Mouse (Mus musculus) limb, embryonic 15.5 days (tissue): ENCODE measurements around the gene Scarb1. TPM values are rescaled to one million over a fixed set of nuclear protein-coding genes. Genes with fewer than 3 reads are reported as not detected.

Experiments used
- ATAC-seq: fragments of 200-750 bp; cut with Nextera tagmentation; 2 replicates; pipeline ENCODE4 v1.8.0; 2017; ENCODE audit warnings: low read depth, moderate TSS enrichment; ENCODE audit not compliant: insufficient number of reproducible peaks, low FRiP score, low TSS enrichment
- H3K27ac ChIP-seq: fragments of 300-500 bp; sonication (generic); 2 replicates; pipeline ENCODE4 v1.5.1; 2015; ENCODE audit warnings: moderate library complexity, mild to moderate bottlenecking, inconsistent platforms
- H3K27me3 ChIP-seq: fragments of 300-500 bp; sonication (generic); 2 replicates; pipeline ENCODE4 v1.6.1; 2015; ENCODE audit warnings: inconsistent platforms
- H3K36me3 ChIP-seq: fragments of 300-500 bp; sonication (generic); 2 replicates; pipeline ENCODE4 v1.6.1; 2015; ENCODE audit warnings: inconsistent platforms
- H3K4me1 ChIP-seq: fragments of 300-500 bp; sonication (generic); 2 replicates; pipeline ENCODE4 v1.6.1; 2015; ENCODE audit warnings: inconsistent platforms
- H3K4me2 ChIP-seq: fragments of 300-500 bp; sonication (generic); 2 replicates; pipeline ENCODE4 v1.6.1; 2015; ENCODE audit warnings: mild to moderate bottlenecking, inconsistent platforms
- H3K4me3 ChIP-seq: fragments of 300-500 bp; sonication (generic); 2 replicates; pipeline ENCODE4 v1.5.1; 2015; ENCODE audit warnings: mild to moderate bottlenecking, inconsistent platforms
- H3K9ac ChIP-seq: fragments of 300-500 bp; sonication (generic); 2 replicates; pipeline ENCODE4 v1.6.1; 2015; ENCODE audit warnings: inconsistent platforms
- H3K9me3 ChIP-seq: fragments of 300-500 bp; sonication (generic); 2 replicates; pipeline ENCODE4 v1.6.1; 2016; ENCODE audit warnings: inconsistent platforms
- WGBS: fragments of 180-500 bp; shearing (Covaris S2); methylation state at CpG from one replicate; pipeline ENCODE4 v1.1.7; 2015; 5-methylcytosine and 5-hydroxymethylcytosine counted together
- polyA plus RNA-seq: library from polyadenylated mRNA; unstranded; fragments of >200 nt; fragmentation: Nextera tagmentation; extraction: Ambion mirVana; gene quantifications from 2 replicates; pipeline ENCODE4 v1.2.1, GENCODE M21; 2015

The Scarb1 gene
- polyA plus RNA-seq, 1 experiment from 2014 or later: 57.2 TPM

- WGBS: 93% methylated on average over 3 of the region's 3 CpGs
- H3K4me3 ChIP-seq: no peak overlapping the region
- no peak overlapping the region for H3K27ac ChIP-seq
- no peaks in the 10 kb centered on the region for H3K9me3 ChIP-seq
- H3K9ac ChIP-seq: no peak overlapping the region
- peaks cover 14% of the 10 kb centered on the region for H3K4me1 ChIP-seq
- ATAC-seq: no peak
- H3K4me2 ChIP-seq: no peak overlapping the region
- no peaks in the 10 kb centered on the region for H3K36me3 ChIP-seq
- H3K27me3 ChIP-seq: no peaks in the 10 kb centered on the region
These were observed 87.4 kb downstream of the Scarb1 start for GRCm38 (mm10) chr5:125253448-125253847.

GRCm38 (mm10) chr5:125252664-125253063, 88.2 kb downstream of the Scarb1 start:
- H3K4me2 ChIP-seq: no peak overlapping the region
- H3K9ac ChIP-seq: no peak overlapping the region
- peaks cover 13% of the 10 kb centered on the region for H3K4me1 ChIP-seq
- H3K27me3 ChIP-seq: no peaks in the 10 kb centered on the region
- ATAC-seq: peak; percentile 27
- no peaks in the 10 kb centered on the region for H3K36me3 ChIP-seq
- no peaks in the 10 kb centered on the region for H3K9me3 ChIP-seq
- 61% methylated on average over 8 of the region's 8 CpGs for WGBS
- no peak overlapping the region for H3K4me3 ChIP-seq
- peak overlapping the region; percentile 19; the same call in 1 of the 2 replicates for H3K27ac ChIP-seq

GRCm38 (mm10) chr5:125251885-125252615, 88.8 kb downstream of the Scarb1 start:
- H3K4me2 ChIP-seq: no peak overlapping the region
- H3K27ac ChIP-seq: peak overlapping the region; percentile 19; the same call in 1 of the 2 replicates
- no peak for ATAC-seq
- peaks cover 13% of the 10 kb centered on the region for H3K4me1 ChIP-seq
- no peaks in the 10 kb centered on the region for H3K9me3 ChIP-seq
- no peaks in the 10 kb centered on the region for H3K27me3 ChIP-seq
- H3K9ac ChIP-seq: no peak overlapping the region
- 53% methylated on average over 15 of the region's 15 CpGs for WGBS
- H3K36me3 ChIP-seq: no peaks in the 10 kb centered on the region
- no peak overlapping the region for H3K4me3 ChIP-seq

- Histone ChIP-seq H3K9ac (no peak overlapping the region), H3K9me3 (no peaks in the 10 kb centered on the region), H3K4me3 (no peak overlapping the region), H3K4me2 (no peak overlapping the region), H3K36me3 (no peaks in the 10 kb centered on the region), H3K27me3 (no peaks in the 10 kb centered on the region), H3K4me1 (peaks cover 34% of the 10 kb centered on the region), H3K27ac (no peak overlapping the region)
- 52% methylated on average over 6 of the region's 6 CpGs for WGBS
- ATAC-seq: no peak
These were observed 91.7 kb downstream of the Scarb1 start for GRCm38 (mm10) chr5:125249187-125249586.

GRCm38 (mm10) chr5:125246711-125247110, 94.2 kb downstream of the Scarb1 start:
- Histone ChIP-seq H3K4me3 (no peak overlapping the region), H3K9me3 (no peaks in the 10 kb centered on the region), H3K27ac (no peak overlapping the region), H3K36me3 (no peaks in the 10 kb centered on the region), H3K4me2 (no peak overlapping the region), H3K27me3 (no peaks in the 10 kb centered on the region), H3K9ac (no peak overlapping the region), H3K4me1 (peaks cover 31% of the 10 kb centered on the region)
- 97% methylated on average over 4 of the region's 4 CpGs for WGBS
- no peak for ATAC-seq

GRCm38 (mm10) chr5:125245534-125246151, 95.3 kb downstream of the Scarb1 start:
- Histone ChIP-seq H3K27me3 (no peaks in the 10 kb centered on the region), H3K4me3 (peak overlapping the region; percentile 24), H3K4me1 (peaks cover 34% of the 10 kb centered on the region), H3K9me3 (no peaks in the 10 kb centered on the region), H3K36me3 (no peaks in the 10 kb centered on the region), H3K27ac (peak overlapping the region; percentile 79), H3K9ac (no peak overlapping the region), H3K4me2 (peak overlapping the region; percentile 53)
- 3% methylated on average over 27 of the region's 27 CpGs for WGBS
- ATAC-seq: peak; percentile 50; the same call in 1 of the 2 replicates

GRCm38 (mm10) chr5:125244825-125245533, 95.9 kb downstream of the Scarb1 start:
- Histone ChIP-seq H3K9ac (no peak overlapping the region), H3K4me2 (peak overlapping the region; percentile 53), H3K4me3 (peak overlapping the region; percentile 24; the same call in 1 of the 2 replicates), H3K27me3 (no peaks in the 10 kb centered on the region), H3K27ac (peak overlapping the region; percentile 79), H3K36me3 (no peaks in the 10 kb centered on the region), H3K4me1 (peaks cover 34% of the 10 kb centered on the region), H3K9me3 (no peaks in the 10 kb centered on the region)
- WGBS: 11% methylated on average over 13 of the region's 13 CpGs
- ATAC-seq: no peak; the same call in 1 of the 2 replicates

- 54% methylated on average over 6 of the region's 6 CpGs for WGBS
- Histone ChIP-seq H3K4me3 (no peak overlapping the region), H3K4me1 (peaks cover 34% of the 10 kb centered on the region), H3K36me3 (no peaks in the 10 kb centered on the region), H3K4me2 (no peak overlapping the region), H3K27ac (no peak overlapping the region), H3K9ac (no peak overlapping the region), H3K9me3 (no peaks in the 10 kb centered on the region), H3K27me3 (no peaks in the 10 kb centered on the region)
- ATAC-seq: no peak
These were observed 97.0 kb downstream of the Scarb1 start for GRCm38 (mm10) chr5:125243928-125244327.

- no peak overlapping the region for H3K27ac ChIP-seq
- no peak for ATAC-seq
- H3K4me3 ChIP-seq: no peak overlapping the region
- 32% methylated on average over 7 of the region's 7 CpGs for WGBS
- no peak overlapping the region for H3K4me2 ChIP-seq
- H3K9me3 ChIP-seq: no peaks in the 10 kb centered on the region
- no peak overlapping the region for H3K9ac ChIP-seq
- peaks cover 41% of the 10 kb centered on the region for H3K4me1 ChIP-seq
- no peaks in the 10 kb centered on the region for H3K27me3 ChIP-seq
- H3K36me3 ChIP-seq: no peaks in the 10 kb centered on the region
These were observed 98.8 kb downstream of the Scarb1 start for GRCm38 (mm10) chr5:125242111-125242510.

- Histone ChIP-seq H3K9me3 (no peaks in the 10 kb centered on the region), H3K4me2 (no peak overlapping the region), H3K27ac (no peak overlapping the region), H3K27me3 (no peaks in the 10 kb centered on the region), H3K36me3 (no peaks in the 10 kb centered on the region), H3K4me1 (peaks cover 41% of the 10 kb centered on the region), H3K9ac (no peak overlapping the region), H3K4me3 (no peak overlapping the region)
- 28% methylated on average over 6 of the region's 7 CpGs for WGBS
- no peak for ATAC-seq
These were observed 99.3 kb downstream of the Scarb1 start for GRCm38 (mm10) chr5:125241627-125242026.

GRCm38 (mm10) chr5:125240124-125240781, 100.6 kb downstream of the Scarb1 start:
- H3K4me1 ChIP-seq: peaks cover 37% of the 10 kb centered on the region
- 21% methylated on average over 6 of the region's 6 CpGs for WGBS

More at GRCm38 (mm10) chr5:125240124-125240781, 100.6 kb downstream of the Scarb1 start:
- ATAC-seq: no peak
- Histone ChIP-seq H3K4me3 (no peak overlapping the region), H3K4me2 (no peak overlapping the region), H3K36me3 (no peaks in the 10 kb centered on the region), H3K9me3 (no peaks in the 10 kb centered on the region), H3K9ac (no peak overlapping the region), H3K27me3 (no peaks in the 10 kb centered on the region), H3K27ac (no peak overlapping the region)
